Mouse (Mus musculus): Measurements from ENCODE around the gene Rnf183.

GRCm38 (mm10) chr4:62385439-62385838, 49.6 kb downstream of the Rnf183 start:
- TF ChIP-seq CTCF (IDR thresholded peaks at IDR 0.05; ENCODE audit: extremely low read depth, insufficient read length, insufficient replicate concordance, low read depth, low read length) (no peak), POLR2A (IDR thresholded peaks at IDR 0.05; ENCODE audit: low read depth, low read length) (no peak)

Measured in small intestine, adult 2 months (tissue).